Mouse (Mus musculus) kidney, adult 10 weeks (tissue): ENCODE results near the gene 2900026A02Rik. TPM values are rescaled to one million over a fixed set of nuclear protein-coding genes. Genes with fewer than 3 reads are reported as not detected.

ENCODE experiments used
- polyA plus RNA-seq: library from polyadenylated mRNA; stranded (reverse); fragments of 350-450 nt; fragmentation: Illumina TruSeq; extraction: RNeasy Lipid Tissue Mini Kit (QIAGEN cat#74804); gene quantifications from one replicate; pipeline ENCODE4 v1.2.3, GENCODE M21; 2014; ENCODE audit warnings: low read depth, low replicate concordance

The 2900026A02Rik gene
- polyA plus RNA-seq, result 4.9 TPM

GRCm38 (mm10) chr5:113221147-113221865 lies at the start of gene 2900026A02Rik:
Gene 2900026A02Rik (minus strand): TSS chr5:113221236.

GRCm38 (mm10) chr5:113226632-113227102 lies 5.6 kb upstream of the 2900026A02Rik start, which contains the start of gene Tmem211:
Gene Tmem211 (plus strand): TSS chr5:113226909.

DNA sequence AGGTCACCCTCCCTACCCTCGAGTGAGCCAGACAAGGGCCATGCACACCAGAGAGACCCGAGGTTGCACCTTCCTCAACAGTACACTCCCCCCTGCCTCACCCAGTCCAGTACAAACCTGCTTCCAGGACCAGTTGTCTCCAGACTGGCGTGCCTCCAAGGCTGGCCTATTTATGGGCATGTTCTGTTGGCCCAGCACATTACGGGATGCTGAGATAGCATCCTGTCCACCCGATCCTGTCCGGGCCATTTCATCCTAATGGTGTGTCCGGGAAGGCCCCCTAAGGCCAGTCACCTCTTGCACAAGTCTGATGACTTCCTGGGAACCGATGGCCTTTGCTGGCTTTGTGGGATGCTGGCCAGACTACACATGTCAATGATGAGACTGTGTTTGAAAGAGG lies 139.6 kb downstream of the 2900026A02Rik start, which contains the start of gene Crybb3:
Gene Crybb3 (minus strand): TSS at position 146 of the 400 bp plus-strand sequence.

GRCm38 (mm10) chr5:113070017-113070416 lies 151.0 kb downstream of the 2900026A02Rik start, which contains the start of gene Crybb2:
Gene Crybb2 (minus strand): TSS chr5:113070117.

Other genes with a start within 250 kb of the 2900026A02Rik start
- gene Grk3, start 205.4 kb downstream of the 2900026A02Rik start, polyA plus RNA-seq, result 4.1 TPM
- gene Crybb2, start 151.1 kb downstream of the 2900026A02Rik start, polyA plus RNA-seq, result not detected
- not detected for gene Crybb3, start 139.7 kb downstream of the 2900026A02Rik start, polyA plus RNA-seq
- not detected for gene Tmem211, start 5.7 kb upstream of the 2900026A02Rik start, polyA plus RNA-seq
- 0.20 TPM for gene Sgsm1, start 89.5 kb upstream of the 2900026A02Rik start, polyA plus RNA-seq
- not detected for gene Aym1, start 136.1 kb upstream of the 2900026A02Rik start, polyA plus RNA-seq